Mouse (Mus musculus) erythroblast, adult 5-6 weeks (primary cell): ENCODE measurements around the gene Stard7. TPM values are rescaled to one million over a fixed set of nuclear protein-coding genes. Genes with fewer than 3 reads are reported as not detected.

Source experiments
- ATAC-seq: replicated peaks from 2 replicates; pipeline ENCODE4 v1.8.0; 2016; ENCODE audit warnings: moderate number of reproducible peaks, mild to moderate bottlenecking, moderate TSS enrichment, inconsistent platforms; ENCODE audit not compliant: poor library complexity, low FRiP score, severe bottlenecking
- total RNA-seq, 2 experiments: library from RNA; stranded (forward) in 1 of 2; stranded (reverse) in 1 of 2; fragments of 150-400 nt in 1 of 2; fragments of 200-764, 138-1000 nt in 1 of 2; gene quantifications; 2 replicates each; pipeline versions ENCODE4 v1.2.3 to v1.2.4; 2015 to 2017; ENCODE audit warnings: low replicate concordance in 2 of 2

Gene Stard7
- total RNA-seq, 2 experiments from 2014 or later: 15.4 to 33.6 TPM

DNA sequence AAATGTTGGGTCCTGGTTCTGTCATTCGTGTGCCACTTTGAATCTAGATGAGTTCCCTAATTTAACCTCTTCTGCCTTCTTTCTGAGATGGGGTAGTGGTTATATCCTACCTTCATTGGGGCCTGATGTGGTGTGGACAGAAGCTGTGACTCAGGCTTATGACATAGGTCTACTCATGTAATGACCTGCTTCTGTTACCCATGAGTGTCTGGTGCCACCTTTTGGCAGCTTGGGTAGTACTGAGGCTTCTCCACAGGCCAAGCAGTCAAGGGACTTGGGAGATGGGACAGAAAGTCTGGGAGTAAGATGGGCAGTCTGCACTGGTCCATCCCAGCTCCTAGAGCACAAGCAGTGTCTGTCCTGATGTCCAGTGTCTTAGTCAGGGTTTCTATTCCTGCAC is 76.3 kb downstream of the Stard7 start:
- ATAC-seq: no peak

DNA sequence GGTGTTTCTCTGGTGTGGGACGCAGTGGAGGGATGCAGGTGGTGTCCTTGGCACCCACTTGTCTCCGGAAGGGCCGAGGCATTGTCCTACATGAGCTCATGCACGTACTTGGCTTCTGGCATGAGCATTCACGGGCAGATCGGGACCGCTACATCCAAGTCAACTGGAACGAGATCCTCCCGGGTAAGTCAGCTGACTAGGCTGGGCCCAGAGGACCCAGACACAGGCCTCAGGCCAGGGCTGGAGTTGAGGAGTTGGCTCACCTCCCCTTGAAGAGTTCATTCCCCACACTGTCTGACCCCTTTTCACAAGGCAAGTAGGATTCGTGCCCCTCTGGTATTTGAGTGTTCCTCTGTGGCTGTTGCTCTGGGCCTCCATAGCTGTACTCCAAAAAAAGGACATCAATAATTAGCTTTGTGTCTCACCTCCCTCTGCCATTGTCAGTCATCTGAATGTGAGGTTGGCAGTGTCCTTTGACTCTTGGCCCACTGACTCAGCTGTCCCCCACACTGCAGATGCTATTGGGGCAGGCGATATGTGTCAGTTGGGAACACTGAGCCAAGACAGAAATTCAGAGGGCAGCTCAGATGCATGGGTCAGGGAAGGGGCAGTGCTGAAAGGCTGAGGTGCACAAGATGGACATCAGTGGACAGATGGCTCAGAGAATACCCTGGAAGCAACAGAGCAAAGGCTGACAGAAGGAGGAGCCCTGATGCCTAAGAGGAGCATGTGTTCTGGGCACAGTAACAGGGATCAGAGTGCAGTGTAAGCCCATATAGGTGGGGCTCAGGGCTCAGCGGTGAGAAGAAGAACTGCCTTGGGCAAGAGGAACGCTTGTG is 77.3 kb downstream of the Stard7 start:
- ATAC-seq: no peak

Other genes with a start within 250 kb of the Stard7 start
- 2.1 and 29.7 TPM in 2 replicates for gene Blvra, start 199.6 kb upstream of the Stard7 start, total RNA-seq (2015; ENCODE audit: low replicate concordance)
- 18.3 and 26.8 TPM in 2 replicates for gene Blvra, start 199.6 kb upstream of the Stard7 start, total RNA-seq (2017; ENCODE audit: low replicate concordance)
- 20.8 and 25.9 TPM in 2 replicates for gene Ncaph, start 136.3 kb upstream of the Stard7 start, total RNA-seq (2015; ENCODE audit: low replicate concordance)
- 37.4 and 64.0 TPM in 2 replicates for gene Ncaph, start 136.3 kb upstream of the Stard7 start, total RNA-seq (2017; ENCODE audit: low replicate concordance)
- gene Itpripl1, start 126.8 kb upstream of the Stard7 start, total RNA-seq (2015; ENCODE audit: low replicate concordance): 4.8 and 5.2 TPM in 2 replicates
- gene Itpripl1, start 126.8 kb upstream of the Stard7 start, total RNA-seq (2017; ENCODE audit: low replicate concordance): 4.4 and 6.1 TPM in 2 replicates
- gene 1810024B03Rik, start 61.9 kb upstream of the Stard7 start, total RNA-seq (2015; ENCODE audit: low replicate concordance): not detected in 2 replicates
- gene 1810024B03Rik, start 61.9 kb upstream of the Stard7 start, total RNA-seq (2017; ENCODE audit: low replicate concordance): 0.84 TPM in 1 of 2 replicates, not detected in the other
- gene Snrnp200, start 61.8 kb upstream of the Stard7 start, total RNA-seq (2015; ENCODE audit: low replicate concordance): 25.7 and 44.3 TPM in 2 replicates
- 45.7 and 55.2 TPM in 2 replicates for gene Snrnp200, start 61.8 kb upstream of the Stard7 start, total RNA-seq (2017; ENCODE audit: low replicate concordance)
- gene Ciao1, start 22.4 kb upstream of the Stard7 start, total RNA-seq (2015; ENCODE audit: low replicate concordance): 7.9 and 11.1 TPM in 2 replicates
- gene Ciao1, start 22.4 kb upstream of the Stard7 start, total RNA-seq (2017; ENCODE audit: low replicate concordance): 17.4 and 30.4 TPM in 2 replicates
- 8.3 and 15.0 TPM in 2 replicates for gene Tmem127, start 22.3 kb upstream of the Stard7 start, total RNA-seq (2015; ENCODE audit: low replicate concordance)
- gene Tmem127, start 22.3 kb upstream of the Stard7 start, total RNA-seq (2017; ENCODE audit: low replicate concordance): 13.9 and 20.6 TPM in 2 replicates
- gene Dusp2, start 65.9 kb downstream of the Stard7 start, total RNA-seq (2015; ENCODE audit: low replicate concordance): 3.6 and 5.6 TPM in 2 replicates
- 0.34 and 1.5 TPM in 2 replicates for gene Dusp2, start 65.9 kb downstream of the Stard7 start, total RNA-seq (2017; ENCODE audit: low replicate concordance)
- gene Astl, start 68.4 kb downstream of the Stard7 start, total RNA-seq (2015; ENCODE audit: low replicate concordance): not detected in 2 replicates
- gene Astl, start 68.4 kb downstream of the Stard7 start, total RNA-seq (2017; ENCODE audit: low replicate concordance): not detected in 2 replicates
- not detected in 2 replicates for gene Adra2b, start 93.0 kb downstream of the Stard7 start, total RNA-seq (2015; ENCODE audit: low replicate concordance)
- gene Adra2b, start 93.0 kb downstream of the Stard7 start, total RNA-seq (2017; ENCODE audit: low replicate concordance): not detected in 2 replicates
- not detected in 2 replicates for gene Gpat2, start 155.0 kb downstream of the Stard7 start, total RNA-seq (2015; ENCODE audit: low replicate concordance)
- gene Gpat2, start 155.0 kb downstream of the Stard7 start, total RNA-seq (2017; ENCODE audit: low replicate concordance): not detected in 2 replicates
- gene Fahd2a, start 174.3 kb downstream of the Stard7 start, total RNA-seq (2015; ENCODE audit: low replicate concordance): 12.7 and 21.1 TPM in 2 replicates
- 0.42 TPM in 1 of 2 replicates, not detected in the other for gene Fahd2a, start 174.3 kb downstream of the Stard7 start, total RNA-seq (2017; ENCODE audit: low replicate concordance)